Mouse (Mus musculus) lung, postnatal 0 days (tissue): ENCODE measurements around the gene Ndufb4. TPM values are rescaled to one million over a fixed set of nuclear protein-coding genes. Genes with fewer than 3 reads are reported as not detected.

ENCODE experiments used
- ATAC-seq: fragments of 200-750 bp; cut with Nextera tagmentation; 2 replicates; pipeline ENCODE4 v1.8.0; 2017; ENCODE audit warnings: moderate library complexity
- DNase-seq: peaks from one replicate; pipeline ENCODE4 v3.0.0-alpha.2; 2016; ENCODE audit warnings: low spot score
- H3K27ac ChIP-seq: fragments of 300-500 bp; sonication (generic); 2 replicates; pipeline ENCODE4 v1.5.1; 2014; ENCODE audit warnings: antibody characterized with exemption, mild to moderate bottlenecking, low read length, mixed read lengths
- H3K27me3 ChIP-seq: fragments of 300-500 bp; sonication (generic); replicated peaks from 2 replicates; pipeline ENCODE4 v1.6.1; 2014; ENCODE audit warnings: low read length, mixed read lengths; ENCODE audit not compliant: insufficient read depth
- H3K36me3 ChIP-seq: fragments of 300-500 bp; sonication (generic); 2 replicates; pipeline ENCODE4 v1.6.1; 2014; ENCODE audit warnings: low read length, mixed read lengths; ENCODE audit not compliant: insufficient read depth
- H3K4me1 ChIP-seq: fragments of 300-500 bp; sonication (generic); 2 replicates; pipeline ENCODE4 v1.6.1; 2014; ENCODE audit warnings: antibody characterized with exemption, low read depth, low read length, mixed read lengths; ENCODE audit not compliant: insufficient read depth
- H3K4me2 ChIP-seq: fragments of 300-500 bp; sonication (generic); replicated peaks from 2 replicates; pipeline ENCODE4 v1.6.1; 2014; ENCODE audit warnings: low read depth, mild to moderate bottlenecking, low read length, moderate library complexity, mixed read lengths
- H3K4me3 ChIP-seq: fragments of 300-500 bp; sonication (generic); 2 replicates; pipeline ENCODE4 v1.5.1; 2014; ENCODE audit warnings: low read depth, low read length
- H3K9ac ChIP-seq: fragments of 300-500 bp; sonication (generic); replicated peaks from 2 replicates; pipeline ENCODE4 v1.6.1; 2014; ENCODE audit warnings: low read depth, mild to moderate bottlenecking
- H3K9me3 ChIP-seq: fragments of 300-500 bp; sonication (generic); 2 replicates; pipeline ENCODE4 v1.6.1; 2016; ENCODE audit warnings: low read length, mixed read lengths
- CTCF ChIP-seq: IDR thresholded peaks from 2 replicates; pipeline ENCODE4 v1.5.1; 2016; ENCODE audit warnings: antibody characterized with exemption, mild to moderate bottlenecking
- EP300 ChIP-seq: IDR thresholded peaks from 2 replicates; pipeline ENCODE4 v1.6.1; 2016; ENCODE audit warnings: antibody characterized with exemption, mild to moderate bottlenecking, control low read depth
- WGBS: fragments of 180-500 bp; shearing (Covaris S2); extraction: QIAGEN DNeasy Blood & Tissue Kit; methylation state at CpG from one replicate; pipeline ENCODE4 v1.1.7; 2014; 5-methylcytosine and 5-hydroxymethylcytosine counted together
- polyA plus RNA-seq: library from polyadenylated mRNA; unstranded; fragments of >200 nt; fragmentation: Nextera tagmentation; extraction: Ambion mirVana; gene quantifications from 2 replicates; pipeline ENCODE4 v1.2.1, GENCODE M21; 2015

Ndufb4 gene
- polyA plus RNA-seq, 1 experiment from 2014 or later, result 70.3 TPM

DNA sequence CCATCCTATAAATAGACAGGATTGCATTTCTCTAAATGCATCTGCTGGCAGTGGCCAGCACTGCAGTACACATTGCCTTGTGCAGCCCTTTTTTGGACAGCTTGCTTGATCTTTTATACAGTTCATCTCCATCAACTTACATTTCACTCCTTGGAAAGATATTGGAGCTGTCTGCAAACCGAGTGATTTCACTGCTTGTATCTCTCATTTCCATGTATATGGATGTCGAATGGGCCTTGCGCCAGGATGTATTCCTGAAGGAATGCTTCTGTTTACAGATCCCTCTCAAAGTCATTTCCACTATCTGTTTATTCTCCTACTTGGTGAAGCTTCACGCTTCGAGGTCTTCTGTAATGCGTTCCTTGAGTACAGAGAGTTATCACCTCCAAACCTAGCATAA, 50.0 kb downstream of the Ndufb4 start:
- Histone ChIP-seq H3K9ac (no peak overlapping the region), H3K4me3 (no peak overlapping the region), H3K4me1 (no peaks in the 10 kb centered on the region), H3K9me3 (no peaks in the 10 kb centered on the region), H3K27ac (no peak overlapping the region), H3K4me2 (no peak overlapping the region), H3K27me3 (no peaks in the 10 kb centered on the region), H3K36me3 (no peaks in the 10 kb centered on the region)
- DNase-seq, result no peak
- WGBS, result 47% methylated on average over 6 of the region's 6 CpGs
- TF ChIP-seq CTCF (no peak), EP300 (no peak)
- no peak for ATAC-seq

DNA sequence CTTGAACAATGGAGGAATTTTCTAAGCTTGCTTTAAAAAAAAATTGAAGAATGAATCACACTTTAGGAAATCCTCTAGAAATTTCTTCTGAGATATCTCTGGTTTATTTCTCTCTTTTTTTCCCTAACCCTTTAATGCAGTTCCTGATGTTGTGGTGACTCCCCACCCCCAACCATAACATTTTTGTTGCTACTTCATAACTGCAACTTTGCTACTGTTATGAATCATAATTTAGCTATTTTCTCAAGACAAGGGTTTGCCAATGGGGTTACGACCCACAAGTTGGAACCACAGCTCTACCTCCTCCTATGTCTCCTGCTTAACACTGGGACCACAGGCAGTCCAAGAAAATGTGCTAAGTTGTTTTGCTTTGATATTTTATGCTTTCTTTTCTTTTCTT, 50.8 kb downstream of the Ndufb4 start:
- WGBS, result 97% methylated on average over 1 of the region's 1 CpGs
- Histone ChIP-seq H3K9me3 (no peaks in the 10 kb centered on the region), H3K27me3 (no peaks in the 10 kb centered on the region), H3K27ac (no peak overlapping the region), H3K36me3 (no peaks in the 10 kb centered on the region), H3K4me3 (no peak overlapping the region), H3K9ac (no peak overlapping the region), H3K4me1 (no peaks in the 10 kb centered on the region), H3K4me2 (no peak overlapping the region)
- no peak for TF ChIP-seq CTCF
- no peak for TF ChIP-seq EP300
- DNase-seq (no peak), ATAC-seq (no peak)

GRCm38 (mm10) chr16:37599326-37599725, 54.9 kb downstream of the Ndufb4 start:
- TF ChIP-seq EP300, result no peak
- TF ChIP-seq CTCF, result no peak
- 53% methylated on average over 3 of the region's 3 CpGs for WGBS
- ATAC-seq, result peak; percentile 49; the same call in 1 of the 2 replicates

DNA sequence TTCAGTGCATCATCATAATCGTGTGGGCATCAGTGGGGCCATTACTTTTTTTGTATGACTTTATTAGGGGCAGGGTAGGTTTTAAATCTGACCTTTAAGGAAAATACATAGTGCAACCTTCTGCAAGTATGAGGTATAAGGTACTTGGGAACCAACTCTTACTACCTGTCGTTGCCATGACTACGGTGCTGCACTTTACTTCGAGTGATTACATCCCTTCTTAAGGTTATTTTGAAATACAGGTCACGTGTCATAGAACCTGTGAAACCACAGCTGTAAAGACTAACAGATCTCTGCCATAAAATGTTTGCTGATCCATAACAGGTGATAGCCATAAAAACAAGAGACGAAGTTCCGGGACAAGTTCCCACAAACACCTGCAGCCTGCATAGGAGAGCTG, 55.8 kb downstream of the Ndufb4 start:
- Histone ChIP-seq H3K4me3 (no peak overlapping the region), H3K27me3 (no peaks in the 10 kb centered on the region), H3K27ac (no peak overlapping the region), H3K9ac (no peak overlapping the region), H3K36me3 (no peaks in the 10 kb centered on the region), H3K4me1 (no peaks in the 10 kb centered on the region), H3K9me3 (no peaks in the 10 kb centered on the region), H3K4me2 (no peak overlapping the region)
- ATAC-seq, result peak; percentile 74
- WGBS, result 71% methylated on average over 7 of the region's 7 CpGs
- DNase-seq, result peak; percentile 79
- TF ChIP-seq EP300, result 0 out of 2 replicates have a peak, but pooled peaks have one; percentile 27
- TF ChIP-seq CTCF, result no peak

More at GRCm38 (mm10) chr16:37599326-37599725, 54.9 kb downstream of the Ndufb4 start:
- Histone ChIP-seq H3K36me3 (no peaks in the 10 kb centered on the region), H3K4me2 (no peak overlapping the region), H3K9me3 (no peaks in the 10 kb centered on the region), H3K4me1 (no peaks in the 10 kb centered on the region), H3K9ac (no peak overlapping the region), H3K27ac (no peak overlapping the region), H3K27me3 (no peaks in the 10 kb centered on the region), H3K4me3 (no peak overlapping the region)
- peak; percentile 36 for DNase-seq

GRCm38 (mm10) chr16:37597412-37597811, 56.8 kb downstream of the Ndufb4 start:
- TF ChIP-seq EP300, result no peak
- no peak for TF ChIP-seq CTCF
- DNase-seq (no peak), ATAC-seq (no peak)
- no peaks in the 10 kb centered on the region for H3K27me3 ChIP-seq
- H3K9me3 ChIP-seq, result no peaks in the 10 kb centered on the region
- H3K4me2 ChIP-seq, result no peak overlapping the region
- H3K4me1 ChIP-seq, result no peaks in the 10 kb centered on the region
- H3K27ac ChIP-seq, result no peak overlapping the region
- no peak overlapping the region for H3K4me3 ChIP-seq
- WGBS, result 52% methylated on average over 5 of the region's 5 CpGs
- H3K36me3 ChIP-seq, result no peaks in the 10 kb centered on the region
- H3K9ac ChIP-seq, result no peak overlapping the region

Other genes starting within 250 kb of the Ndufb4 start
- 9.5 and 10.4 TPM in 2 replicates for gene Gtf2e1, start 114.7 kb downstream of the Ndufb4 start, polyA plus RNA-seq
- 11.3 and 12.0 TPM in 2 replicates for gene Rabl3, start 114.6 kb downstream of the Ndufb4 start, polyA plus RNA-seq
- 0.20 and 0.48 TPM in 2 replicates for gene Hgd, start 74.3 kb downstream of the Ndufb4 start, polyA plus RNA-seq
- gene Fstl1, start 122.4 kb upstream of the Ndufb4 start, polyA plus RNA-seq, result 305 and 333 TPM in 2 replicates
- 0.61 and 0.73 TPM in 2 replicates for gene Gm36028, start 206.7 kb upstream of the Ndufb4 start, polyA plus RNA-seq
- gene Lrrc58, start 213.9 kb upstream of the Ndufb4 start, polyA plus RNA-seq, result 40.7 and 47.8 TPM in 2 replicates